Mouse (Mus musculus) MEL (cell line): ENCODE results near the gene Itm2b. TPM values are rescaled to one million over a fixed set of nuclear protein-coding genes. Genes with fewer than 3 reads are reported as not detected.

Experiments used
- DNase-seq: peaks from one replicate; pipeline ENCODE4 v3.0.0; 2011; ENCODE audit warnings: low read depth, low spot score
- H3K27ac ChIP-seq: 2 replicates; pipeline ENCODE4 v1.5.1; 2012; ENCODE audit warnings: low read depth, mild to moderate bottlenecking, control low read depth, low read length, moderate library complexity; ENCODE audit not compliant: control insufficient read depth
- H3K27me3 ChIP-seq, 2 experiments: fragments of 150-350 bp in 1 of 2; sonication (generic) in 1 of 2; 2 replicates each; pipeline ENCODE4 v1.6.1; 2012; ENCODE audit warnings: low read length in 2 of 2, mild to moderate bottlenecking in 2 of 2, improper control_type of control experiment in 1 of 2, moderate library complexity in 1 of 2; ENCODE audit not compliant: insufficient read depth in 2 of 2, control insufficient read depth in 1 of 2
- H3K36me3 ChIP-seq, 2 experiments: 2 replicates each; pipeline ENCODE4 v1.6.1; 2012 to 2014; ENCODE audit warnings: low read length in 2 of 2, improper control_type of control experiment in 1 of 2, inconsistent platforms in 1 of 2, mild to moderate bottlenecking in 1 of 2; ENCODE audit not compliant: insufficient read depth in 2 of 2, control insufficient read depth in 1 of 2
- H3K4me1 ChIP-seq, 2 experiments: fragments of 150-350 bp in 1 of 2; sonication (generic) in 1 of 2; 2 replicates each; pipeline ENCODE4 v1.6.1; 2012; ENCODE audit warnings: low read length in 2 of 2, improper control_type of control experiment in 1 of 2, mild to moderate bottlenecking in 1 of 2; ENCODE audit not compliant: insufficient read depth in 2 of 2, control insufficient read depth in 1 of 2
- H3K4me3 ChIP-seq, 2 experiments: fragments of 150-350 bp in 1 of 2; sonication (generic) in 1 of 2; 2 replicates each; pipeline ENCODE4 v1.5.1; 2012; ENCODE audit warnings: low read depth in 2 of 2, low read length in 2 of 2, mild to moderate bottlenecking in 2 of 2, moderate library complexity in 2 of 2, control low read depth in 1 of 2, improper control_type of control experiment in 1 of 2; ENCODE audit not compliant: control insufficient read depth in 1 of 2, insufficient read depth in 1 of 2
- H3K79me2 ChIP-seq: 2 replicates; pipeline ENCODE4 v1.6.1; 2012; ENCODE audit warnings: mild to moderate bottlenecking, low read length, moderate library complexity; ENCODE audit not compliant: control insufficient read depth, poor library complexity, insufficient read depth
- H3K9ac ChIP-seq: 2 replicates; pipeline ENCODE4 v1.6.1; 2012; ENCODE audit warnings: low read depth, mild to moderate bottlenecking, control low read depth, low read length, moderate library complexity; ENCODE audit not compliant: control insufficient read depth, poor library complexity, severe bottlenecking
- H3K9me3 ChIP-seq: fragments of 150-350 bp; sonication (generic); replicated peaks from 2 replicates; pipeline ENCODE4 v1.6.1; 2012; ENCODE audit warnings: mild to moderate bottlenecking, low read length, improper control_type of control experiment, moderate library complexity; ENCODE audit not compliant: insufficient read depth
- BHLHE40 ChIP-seq: IDR thresholded peaks from 2 replicates; pipeline ENCODE4 v1.6.1; 2012; ENCODE audit warnings: low read depth, mild to moderate bottlenecking, inconsistent platforms, low read length, improper control_type of control experiment, borderline replicate concordance
- CHD1 ChIP-seq: IDR thresholded peaks from 2 replicates; pipeline ENCODE4 v1.6.1; 2012; ENCODE audit warnings: low read depth, mild to moderate bottlenecking, inconsistent platforms, low read length, improper control_type of control experiment
- CTCF ChIP-seq, 3 experiments: IDR thresholded peaks in 2 of 3; conservative IDR thresholded peaks in 1 of 3; 2 replicates each; pipeline ENCODE4 v1.5.1; 2011 to 2012; ENCODE audit warnings: low read length in 3 of 3, low read depth in 2 of 3, mild to moderate bottlenecking in 2 of 3, improper control_type of control experiment in 1 of 3, inconsistent platforms in 1 of 3, mixed read lengths in 1 of 3, moderate library complexity in 1 of 3; ENCODE audit not compliant: control insufficient read depth in 1 of 3, insufficient read depth in 1 of 3, poor library complexity in 1 of 3, severe bottlenecking in 1 of 3
- E2F4 ChIP-seq: IDR thresholded peaks from 2 replicates; pipeline ENCODE4 v1.6.1; 2011; ENCODE audit warnings: low read depth, low read length, improper control_type of control experiment, borderline replicate concordance
- ELF1 ChIP-seq: IDR thresholded peaks from 2 replicates; pipeline ENCODE4 v1.6.1; 2014; ENCODE audit warnings: low read depth, mild to moderate bottlenecking, inconsistent platforms, low read length, improper control_type of control experiment, moderate library complexity
- GABPA ChIP-seq: IDR thresholded peaks from 2 replicates; pipeline ENCODE4 v1.6.1; 2012; ENCODE audit warnings: low read depth, mild to moderate bottlenecking, inconsistent platforms, low read length, improper control_type of control experiment, moderate library complexity
- GATA1 ChIP-seq: IDR thresholded peaks from 2 replicates; pipeline ENCODE4 v1.6.1; 2011; ENCODE audit warnings: low read depth, low read length, improper control_type of control experiment
- JUND ChIP-seq: IDR thresholded peaks from 2 replicates; pipeline ENCODE4 v1.6.1; 2011; ENCODE audit warnings: low read depth, mild to moderate bottlenecking, improper control_type of control experiment, low read length
- KAT2A ChIP-seq: conservative IDR thresholded peaks from 2 replicates; pipeline ENCODE4 v1.6.1; 2012; ENCODE audit warnings: low read depth, low read length, improper control_type of control experiment, inconsistent platforms
- MAFK ChIP-seq: IDR thresholded peaks from 2 replicates; pipeline ENCODE4 v1.6.1; 2011; ENCODE audit warnings: low read depth, mild to moderate bottlenecking, low read length, improper control_type of control experiment, borderline replicate concordance
- MAZ ChIP-seq: IDR thresholded peaks from 2 replicates; pipeline ENCODE4 v1.6.1; 2012; ENCODE audit warnings: low read depth, mild to moderate bottlenecking, inconsistent platforms, low read length, improper control_type of control experiment
- MEF2A ChIP-seq: IDR thresholded peaks from 2 replicates; pipeline ENCODE4 v1.6.1; 2014; ENCODE audit warnings: low read depth, mild to moderate bottlenecking, inconsistent platforms, low read length, improper control_type of control experiment; ENCODE audit not compliant: poor library complexity, insufficient replicate concordance, severe bottlenecking; ENCODE audit errors: extremely low read depth
- MXI1 ChIP-seq: IDR thresholded peaks from 2 replicates; pipeline ENCODE4 v1.6.1; 2011; ENCODE audit warnings: mild to moderate bottlenecking, low read depth, low read length, improper control_type of control experiment
- MYB ChIP-seq: IDR thresholded peaks from 2 replicates; pipeline ENCODE4 v1.6.1; 2011; ENCODE audit warnings: mild to moderate bottlenecking, low read depth, low read length, improper control_type of control experiment
- MYC ChIP-seq: IDR thresholded peaks from 2 replicates; pipeline ENCODE4 v1.6.1; 2011; ENCODE audit warnings: low read depth, mild to moderate bottlenecking, low read length, improper control_type of control experiment, moderate library complexity
- NELFE ChIP-seq: IDR thresholded peaks from 2 replicates; pipeline ENCODE4 v1.6.1; 2011; ENCODE audit warnings: low read depth, low read length, improper control_type of control experiment
- NRF1 ChIP-seq: IDR thresholded peaks from 2 replicates; pipeline ENCODE4 v1.6.1; 2014; ENCODE audit warnings: low read depth, mild to moderate bottlenecking, inconsistent platforms, low read length, improper control_type of control experiment, moderate library complexity; ENCODE audit not compliant: poor library complexity, insufficient read depth, severe bottlenecking
- POLR2A ChIP-seq, 2 experiments: IDR thresholded peaks; 2 replicates each; pipeline ENCODE4 v1.6.1; 2011 to 2012; ENCODE audit warnings: low read length in 2 of 2, mild to moderate bottlenecking in 2 of 2, control low read depth in 1 of 2, improper control_type of control experiment in 1 of 2, low read depth in 1 of 2, moderate library complexity in 1 of 2; ENCODE audit not compliant: control insufficient read depth in 1 of 2, insufficient read depth in 1 of 2, poor library complexity in 1 of 2
- POLR2AphosphoS2 ChIP-seq: IDR thresholded peaks from 2 replicates; pipeline ENCODE4 v1.6.1; 2011; ENCODE audit warnings: low read length, improper control_type of control experiment
- POLR2AphosphoS5 ChIP-seq: IDR thresholded peaks from 2 replicates; pipeline ENCODE4 v1.6.1; 2012; ENCODE audit warnings: low read depth, borderline replicate concordance, mild to moderate bottlenecking, inconsistent platforms, low read length, moderate library complexity, mixed read lengths
- RAD21 ChIP-seq: IDR thresholded peaks from 2 replicates; pipeline ENCODE4 v1.6.1; 2011; ENCODE audit warnings: mild to moderate bottlenecking, low read depth, low read length, improper control_type of control experiment
- RCOR1 ChIP-seq: IDR thresholded peaks from 2 replicates; pipeline ENCODE4 v1.6.1; 2012; ENCODE audit warnings: low read depth, mild to moderate bottlenecking, inconsistent platforms, low read length, improper control_type of control experiment
- SIN3A ChIP-seq: IDR thresholded peaks from 2 replicates; pipeline ENCODE4 v1.6.1; 2012; ENCODE audit warnings: low read length, improper control_type of control experiment, inconsistent platforms
- TAL1 ChIP-seq: IDR thresholded peaks from 2 replicates; pipeline ENCODE4 v1.6.1; 2012; ENCODE audit warnings: mild to moderate bottlenecking, inconsistent platforms, low read length, moderate library complexity, mixed read lengths
- TCF12 ChIP-seq: IDR thresholded peaks from 2 replicates; pipeline ENCODE4 v1.6.1; 2014; ENCODE audit warnings: low read depth, mild to moderate bottlenecking, inconsistent platforms, low read length, improper control_type of control experiment, moderate library complexity
- USF1 ChIP-seq: IDR thresholded peaks from 2 replicates; pipeline ENCODE4 v1.6.1; 2014; ENCODE audit warnings: low read depth, mild to moderate bottlenecking, inconsistent platforms, low read length, improper control_type of control experiment, moderate library complexity
- ZC3H11A ChIP-seq: IDR thresholded peaks from 2 replicates; pipeline ENCODE4 v1.6.1; 2012; ENCODE audit warnings: low read depth, mild to moderate bottlenecking, inconsistent platforms, low read length, improper control_type of control experiment
- ZKSCAN1 ChIP-seq: IDR thresholded peaks from 2 replicates; pipeline ENCODE4 v1.6.1; 2012; ENCODE audit warnings: low read depth, mild to moderate bottlenecking, inconsistent platforms, low read length, improper control_type of control experiment, moderate library complexity
- ZMIZ1 ChIP-seq: IDR thresholded peaks from 2 replicates; pipeline ENCODE4 v1.6.1; 2012; ENCODE audit warnings: low read depth, mild to moderate bottlenecking, inconsistent platforms, low read length, improper control_type of control experiment, moderate library complexity
- polyA plus RNA-seq, 2 experiments: library from polyadenylated mRNA; stranded (reverse) in 1 of 2; unstranded in 1 of 2; fragments of >175 nt in 1 of 2; fragments of >200 nt in 1 of 2; gene quantifications; 2 replicates each; pipeline versions ENCODE4 v1.2.1 to v1.2.4; 2012; ENCODE audit warnings: low replicate concordance in 2 of 2, low read depth in 1 of 2; ENCODE audit not compliant: insufficient read length in 2 of 2, insufficient read depth in 1 of 2, missing spikeins in 1 of 2
- total RNA-seq: library from RNA; depleted of rRNA; stranded (reverse); fragments of 300-350 nt; gene quantifications from 2 replicates; pipeline ENCODE4 v1.2.3, GENCODE M21; 2012

Gene Itm2b
- total and polyA plus RNA-seq, 3 experiments, result 54.0 to 312 (median 101) TPM

- Histone ChIP-seq H3K27me3 (no peaks in the 10 kb centered on the region), H3K4me1 (peaks cover 14 to 32% of the 10 kb centered on the region in 2 experiments), H3K27ac (no peak overlapping the region), H3K9me3 (no peaks in the 10 kb centered on the region), H3K9ac (peak overlapping the region; percentile 42; the same call in 1 of the 2 replicates), H3K4me3 (peak overlapping the region in 1 of 2 experiments; percentile 94; a peak in 2 of 4 replicates), H3K36me3 (peaks cover 0 to 35% of the 10 kb centered on the region in 2 experiments; a peak in 2 of 4 replicates), H3K79me2 (peaks cover 9% of the 10 kb centered on the region; the same call in 1 of the 2 replicates)
- DNase-seq, result no peak
- TF ChIP-seq RCOR1 (no peak), KAT2A (no peak), USF1 (no peak), TCF12 (no peak), MAZ (no peak), GABPA (no peak), RAD21 (no peak), GATA1 (no peak), MYC (no peak), MYB (no peak), MEF2A (no peak), TAL1 (no peak), MXI1 (no peak), SIN3A (no peak), ZC3H11A (no peak), ELF1 (no peak), BHLHE40 (no peak), POLR2AphosphoS5 (no peak), POLR2AphosphoS2 (no peak)
Measured at GRCm38 (mm10) chr14:73323965-73324364, 61.1 kb downstream of the Itm2b start.

- peak overlapping the region; percentile 12 to 57; a peak in 3 of 4 replicates for H3K4me3 ChIP-seq
- no peaks in the 10 kb centered on the region for H3K9me3 ChIP-seq
- H3K36me3 ChIP-seq, result peaks cover 0 to 35% of the 10 kb centered on the region in 2 experiments; a peak in 2 of 4 replicates
- H3K9ac ChIP-seq, result peak overlapping the region; percentile 43
- peaks cover 14 to 32% of the 10 kb centered on the region in 2 experiments for H3K4me1 ChIP-seq
- DNase-seq, result peak; percentile 82
- no peaks in the 10 kb centered on the region for H3K27me3 ChIP-seq
- H3K79me2 ChIP-seq, result peaks cover 9% of the 10 kb centered on the region; the same call in 1 of the 2 replicates
- H3K27ac ChIP-seq, result peak overlapping the region; percentile 75
- TF ChIP-seq NRF1 (no peak), RAD21 (no peak), GABPA (no peak), ZC3H11A (no peak), MAZ (no peak), ZKSCAN1 (0 out of 2 replicates have a peak, but pooled peaks have one; percentile 8), MEF2A (no peak), ZMIZ1 (0 out of 2 replicates have a peak, but pooled peaks have one; percentile 4), JUND (0 out of 2 replicates have a peak, but pooled peaks have one; percentile 33), CHD1 (0 out of 2 replicates have a peak, but pooled peaks have one; percentile 59), BHLHE40 (no peak; the same call in 1 of the 2 replicates), E2F4 (no peak), CTCF (IDR thresholded peaks at IDR 0.05 in 2 of 3, conservative IDR thresholded peaks at IDR 0.05 in 1 of 3; ENCODE audit: control insufficient read depth in 1 of 3, insufficient read depth in 1 of 3, low read depth in 2 of 3, low read length in 3 of 3, poor library complexity in 1 of 3, severe bottlenecking in 1 of 3) (no peak), KAT2A (no peak), NELFE (no peak), USF1 (no peak), MAFK (0 out of 2 replicates have a peak, but pooled peaks have one; percentile 29), SIN3A (peak; percentile 85), TCF12 (peak; percentile 96), POLR2A (IDR thresholded peaks at IDR 0.05; ENCODE audit: control insufficient read depth in 1 of 2, insufficient read depth in 1 of 2, low read depth in 1 of 2, low read length in 2 of 2, poor library complexity in 1 of 2) (no peak), MYC (peak; percentile 77; the same call in 1 of the 2 replicates)
Measured at GRCm38 (mm10) chr14:73322142-73322541, 62.9 kb downstream of the Itm2b start.
